Comparison of ENCODE assay signal across 12 mouse cellular contexts in the genomic region with DNA sequence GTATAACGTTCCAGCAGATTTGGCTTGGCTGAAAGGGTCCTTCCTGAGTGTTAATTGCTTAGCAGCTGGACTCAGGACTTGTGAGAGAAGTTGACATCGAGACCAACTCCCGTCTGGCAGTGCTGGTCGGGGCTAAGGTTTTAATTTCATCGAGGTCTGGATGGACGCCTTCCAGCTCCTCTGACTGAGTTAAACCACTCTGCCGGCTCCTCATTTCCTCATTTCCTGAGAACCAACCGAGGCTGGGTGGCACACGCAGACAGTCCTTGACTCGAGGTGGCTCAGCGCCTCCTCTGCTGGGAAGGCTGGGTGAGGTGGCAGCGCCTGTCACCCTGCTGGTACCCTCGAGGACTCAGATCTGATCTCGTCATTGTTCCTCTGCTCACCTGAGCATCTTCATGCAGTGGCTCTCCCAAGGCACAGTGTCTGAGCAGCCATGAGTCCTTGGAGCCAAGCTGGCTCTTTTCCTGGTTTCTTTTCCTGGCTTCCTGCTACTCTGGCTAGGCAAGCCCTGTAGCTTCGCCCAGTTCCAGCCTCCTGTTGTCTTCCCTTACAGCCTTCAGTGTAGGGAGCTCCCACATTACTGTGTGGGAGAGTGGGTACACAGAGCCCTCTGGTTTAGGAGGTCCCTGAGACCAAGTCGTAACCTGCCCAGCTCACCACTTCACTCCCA. TPM values are rescaled to one million over a fixed set of nuclear protein-coding genes. Genes with fewer than 3 reads are reported as not detected.
DNase-seq lines count a peak whose midpoint lies in the region; ATAC-seq lines count a peak whose summit lies in the region.
"Had no signal": no experiment of that assay in that cellular context is flagged by ENCODE, and none has a peak within 500 bp of the region (broad histone marks: within the 10 kb centered on the region; RNA-seq: fewer than 3 reads in every experiment).

No protein-coding gene starts in this region.

- H3K36me3 ChIP-seq in hindbrain, embryonic 14.5 days (replicated peaks; ENCODE audit: control insufficient read depth, insufficient read depth): no peaks in the 10 kb centered on the region
- H3K36me3 ChIP-seq: forebrain, embryonic 12.5 days; liver, embryonic 12.5 days; midbrain, embryonic 12.5 days had no signal

- no peak overlapping the region for H3K4me3 ChIP-seq in hindbrain, embryonic 14.5 days (replicated peaks; ENCODE audit: low read length)
- H3K4me3 ChIP-seq: forebrain, embryonic 12.5 days; liver, embryonic 12.5 days; midbrain, embryonic 12.5 days had no signal

- DNase-seq in heart, postnatal 36 days: peak; percentile 36 to 43
- no peak for DNase-seq in heart, postnatal 25 days (ENCODE audit: low spot score)
- peak; percentile 53 for DNase-seq in gastrocnemius, postnatal 14 days
- peak; percentile 37 for DNase-seq in lung, postnatal 36 days
- DNase-seq in T-cell, adult 2 months (ENCODE audit: low spot score): no peak
- DNase-seq in natural killer cell, adult 2 months (ENCODE audit: low spot score in 2 of 2): no peak
- DNase-seq in hindbrain, embryonic 14.5 days (ENCODE audit: low spot score): no peak
- DNase-seq: right cerebral cortex, postnatal 14 days had no signal

- H3K9me3 ChIP-seq in hindbrain, embryonic 14.5 days (ENCODE audit: control insufficient read depth, low read length): no peaks in the 10 kb centered on the region
- H3K9me3 ChIP-seq: forebrain, embryonic 12.5 days; liver, embryonic 12.5 days; midbrain, embryonic 12.5 days had no signal

- no peak overlapping the region for H3K9ac ChIP-seq in hindbrain, embryonic 14.5 days
- H3K9ac ChIP-seq: forebrain, embryonic 12.5 days; liver, embryonic 12.5 days; midbrain, embryonic 12.5 days had no signal

- no peak overlapping the region for H3K4me2 ChIP-seq in hindbrain, embryonic 14.5 days (replicated peaks)
- H3K4me2 ChIP-seq: forebrain, embryonic 12.5 days; liver, embryonic 12.5 days; midbrain, embryonic 12.5 days had no signal

- intact Hi-C loops in heart, postnatal 36 days (cut with DNase I): no loop called here
- intact Hi-C loops in heart, postnatal 25 days (cut with DNase I): no loop called here
- intact Hi-C loops in gastrocnemius, postnatal 14 days (cut with DNase I; ENCODE audit: low total_unique reads): loop anchor here (5.0 kb wide), 1 partner anchor 34 kb away; no protein-coding TSS in a partner anchor

- H3K27me3 ChIP-seq in hindbrain, embryonic 14.5 days (ENCODE audit: control insufficient read depth, insufficient read depth, low read length): no peaks in the 10 kb centered on the region
- H3K27me3 ChIP-seq: forebrain, embryonic 12.5 days; midbrain, embryonic 12.5 days had no signal

- H3K4me1 ChIP-seq in hindbrain, embryonic 14.5 days (replicated peaks; ENCODE audit: control insufficient read depth, insufficient read depth, low read length): 0 out of 2 replicates have a peak, but pooled peaks cover 8% of the 10 kb centered on the region

- peak; percentile 67 for ATAC-seq in common myeloid progenitor, adult 5-6 weeks (replicated peaks; ENCODE audit: low read depth, poor library complexity, severe bottlenecking)
- ATAC-seq in hindbrain, embryonic 14.5 days (ENCODE audit: low FRiP score): no peak
- ATAC-seq: liver, embryonic 12.5 days had no signal

- 77% methylated on average over 16 of the region's 16 CpGs for WGBS in hindbrain, embryonic 14.5 days

- H3K27ac ChIP-seq in hindbrain, embryonic 14.5 days: no peak overlapping the region
- H3K27ac ChIP-seq: forebrain, embryonic 12.5 days; liver, embryonic 12.5 days; midbrain, embryonic 12.5 days had no signal

RNA-seq across cellular contexts. Expression of a gene that starts 21.2 kb away (rescaled TPM):
- total RNA-seq in heart, postnatal 36 days (2021): 1 to 10 TPM; 3.3 to 3.8 TPM
- 1 to 10 TPM; 2.7 to 2.9 TPM for total RNA-seq in heart, postnatal 25 days (2021)
- 3.7 and 18.4 TPM in 2 replicates for total RNA-seq in common myeloid progenitor, adult 5-6 weeks (2017)
- total RNA-seq in gastrocnemius, postnatal 14 days (2021): 1 to 10 TPM; 2.2 to 2.3 TPM
- polyA plus RNA-seq in hindbrain, embryonic 14.5 days (2014; fragmentation: Nextera tagmentation; extraction: Ambion mirVana): 2.9 and 4.0 TPM in 2 replicates

Comparison
In these comparisons a context has a peak if more than half of its experiments do, and no peak if none do; other contexts are left out.
1. DNase-seq: peak in heart, postnatal 36 days (2 of 2), gastrocnemius, postnatal 14 days (single experiment) and lung, postnatal 36 days (single experiment); none in heart, postnatal 25 days (single experiment), T-cell, adult 2 months (single experiment), natural killer cell, adult 2 months (0 of 2) and hindbrain, embryonic 14.5 days (single experiment).